Mouse (Mus musculus): Measurements from ENCODE around the gene Hoxc4. TPM values are rescaled to one million over a fixed set of nuclear protein-coding genes. Genes with fewer than 3 reads are reported as not detected.

Gene Hoxc4
- polyA plus RNA-seq, 1 experiment from 2014 or later: not detected

DNA sequence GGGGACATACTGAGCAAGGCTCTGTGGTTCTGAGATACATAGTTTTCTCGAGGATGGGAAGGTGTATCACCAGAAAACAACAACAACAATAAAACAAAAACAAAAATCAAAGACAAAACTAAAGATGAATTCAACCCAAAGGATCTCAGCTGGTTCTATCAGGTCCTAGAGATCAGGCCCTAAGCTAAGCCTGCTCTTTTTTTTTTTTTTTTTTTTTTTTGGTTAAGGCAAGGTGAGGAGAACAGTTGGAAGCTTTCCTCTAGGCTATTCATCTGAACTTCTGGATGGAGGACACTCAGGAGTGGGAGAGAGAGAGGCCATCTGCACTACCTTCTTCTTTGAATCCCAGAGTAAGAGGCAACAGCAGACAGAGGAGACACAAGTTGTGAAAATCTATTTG, 18.8 kb downstream of the Hoxc4 start:
- ATAC-seq (ENCODE audit: low FRiP score): no peak
- Histone ChIP-seq H3K9ac (no peak overlapping the region), H3K4me1 (0 out of 2 replicates have a peak, but pooled peaks cover 4% of the 10 kb centered on the region), H3K4me3 (replicated peaks) (no peak overlapping the region), H3K4me2 (no peak overlapping the region), H3K36me3 (replicated peaks) (no peaks in the 10 kb centered on the region), H3K9me3 (no peaks in the 10 kb centered on the region), H3K27me3 (peaks cover 100% of the 10 kb centered on the region), H3K27ac (no peak overlapping the region)
- WGBS: 12% methylated on average over 1 of the region's 1 CpGs

DNA sequence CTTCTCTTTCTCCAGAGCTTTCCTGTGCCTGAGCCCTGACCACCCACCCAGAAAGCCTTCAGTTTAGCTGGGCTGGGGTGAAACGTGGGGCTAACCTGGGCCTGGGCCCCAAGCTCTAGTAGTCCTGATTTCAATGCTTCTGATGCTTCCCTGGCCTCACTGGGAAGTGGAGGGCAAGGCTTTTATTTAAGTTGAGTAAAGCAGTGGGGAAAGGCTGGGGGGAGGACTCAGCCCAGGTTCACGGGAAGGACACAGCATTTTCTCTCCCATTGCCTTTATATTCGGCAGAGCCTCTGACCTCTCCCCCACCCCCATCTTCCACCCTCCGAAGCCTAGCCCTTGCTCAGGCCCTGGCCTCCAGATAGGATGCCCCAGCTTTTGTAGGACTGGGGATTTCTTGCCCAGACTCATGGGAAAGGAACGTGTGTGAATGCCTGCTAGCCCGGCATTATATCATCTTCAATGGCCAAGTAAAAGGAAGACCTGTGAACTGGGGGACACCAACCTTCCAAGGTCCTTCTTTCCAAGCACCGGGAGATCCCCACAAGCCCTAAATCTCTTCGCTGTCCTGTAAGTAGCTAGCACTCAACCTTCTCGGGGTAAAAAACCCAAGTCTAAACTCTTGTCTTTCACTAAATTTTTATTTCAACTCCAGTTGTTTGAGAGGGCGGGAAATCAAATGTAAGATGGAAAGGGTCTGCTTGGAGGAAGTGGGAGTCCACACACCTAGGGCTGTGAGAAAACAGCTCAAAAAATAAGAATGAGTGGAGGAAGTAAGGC, 20.2 kb downstream of the Hoxc4 start:
- Histone ChIP-seq H3K36me3 (replicated peaks) (no peaks in the 10 kb centered on the region), H3K27ac (no peak overlapping the region), H3K4me2 (no peak overlapping the region), H3K9ac (no peak overlapping the region), H3K9me3 (no peaks in the 10 kb centered on the region), H3K4me3 (replicated peaks) (no peak overlapping the region), H3K4me1 (0 out of 2 replicates have a peak, but pooled peaks cover 4% of the 10 kb centered on the region), H3K27me3 (peaks cover 100% of the 10 kb centered on the region)
- no peak for ATAC-seq (ENCODE audit: low FRiP score)
- 4% methylated on average over 10 of the region's 10 CpGs for WGBS

DNA sequence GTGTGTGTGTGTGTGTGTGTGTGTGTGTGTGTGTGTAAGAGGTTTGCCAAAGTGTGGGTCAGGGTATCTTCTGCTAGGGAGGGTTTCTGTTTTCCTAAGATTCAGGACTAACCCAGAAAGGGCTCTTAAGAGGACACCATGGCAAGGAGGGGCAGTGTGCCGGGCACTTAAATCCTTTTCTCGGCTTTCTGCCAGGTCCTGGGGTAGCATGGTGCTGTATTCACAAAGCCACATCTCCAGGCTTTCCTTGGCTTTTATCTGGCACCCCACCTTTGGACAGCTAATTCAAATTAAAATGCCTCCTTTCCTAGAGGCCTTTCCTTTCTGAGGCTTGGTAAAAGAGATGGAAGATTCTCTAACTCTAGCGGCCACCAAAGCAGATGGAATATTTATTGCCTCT, 20.9 kb downstream of the Hoxc4 start:
- Histone ChIP-seq H3K4me3 (replicated peaks) (no peak overlapping the region), H3K4me2 (no peak overlapping the region), H3K27me3 (peaks cover 100% of the 10 kb centered on the region), H3K9ac (no peak overlapping the region), H3K9me3 (no peaks in the 10 kb centered on the region), H3K27ac (no peak overlapping the region), H3K4me1 (no peaks in the 10 kb centered on the region), H3K36me3 (replicated peaks) (no peaks in the 10 kb centered on the region)
- 2% methylated on average over 3 of the region's 3 CpGs for WGBS
- no peak for ATAC-seq (ENCODE audit: low FRiP score)

DNA sequence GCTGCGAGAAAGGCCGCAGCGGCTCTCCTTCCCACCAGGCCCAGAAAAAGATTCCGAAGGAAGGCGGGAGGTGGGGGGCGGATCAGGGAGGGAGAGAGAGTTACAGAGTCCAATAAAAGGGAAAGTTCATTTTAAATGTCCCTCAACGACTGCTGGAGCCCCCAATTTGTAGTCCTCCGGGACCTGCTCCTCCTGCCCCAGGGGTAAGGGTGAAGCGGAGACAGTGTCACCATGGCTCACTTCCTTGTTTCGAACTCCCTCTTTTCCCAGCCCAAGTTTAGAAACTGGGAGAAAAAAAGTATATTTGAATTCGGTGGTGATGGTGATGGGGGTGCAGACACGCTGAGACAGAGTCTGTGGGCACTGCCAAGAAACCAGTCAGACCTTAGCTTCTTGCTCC, 21.9 kb downstream of the Hoxc4 start:
- Histone ChIP-seq H3K9ac (no peak overlapping the region), H3K9me3 (no peaks in the 10 kb centered on the region), H3K4me3 (replicated peaks) (no peak overlapping the region), H3K4me1 (no peaks in the 10 kb centered on the region), H3K27ac (no peak overlapping the region), H3K4me2 (no peak overlapping the region), H3K36me3 (replicated peaks) (no peaks in the 10 kb centered on the region), H3K27me3 (peaks cover 98% of the 10 kb centered on the region)
- WGBS: 2% methylated on average over 12 of the region's 12 CpGs
- no peak for ATAC-seq (ENCODE audit: low FRiP score)

DNA sequence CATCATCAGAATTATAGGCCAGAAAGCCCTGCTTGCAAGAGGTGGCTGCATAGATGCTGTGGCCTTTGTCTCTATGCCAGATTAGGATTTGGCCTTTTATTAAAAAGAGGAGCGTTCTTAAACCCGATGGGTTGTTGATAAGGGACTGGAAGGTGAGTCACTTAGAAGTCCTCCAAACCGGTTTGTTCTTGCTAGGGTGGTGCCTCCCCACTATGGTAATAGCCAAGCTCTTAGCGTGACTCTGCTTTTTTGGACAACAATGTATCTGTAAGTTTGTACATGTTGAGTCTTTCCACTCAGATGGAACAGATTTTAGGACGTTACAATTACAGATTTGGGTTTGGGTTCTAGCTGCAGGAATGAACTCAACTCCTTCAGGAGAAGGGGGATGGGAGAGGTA, 22.9 kb downstream of the Hoxc4 start:
- WGBS: 4% methylated on average over 5 of the region's 5 CpGs
- H3K9ac ChIP-seq: no peak overlapping the region
- H3K4me1 ChIP-seq: no peaks in the 10 kb centered on the region
- H3K27me3 ChIP-seq: peaks cover 98% of the 10 kb centered on the region
- H3K4me3 ChIP-seq (replicated peaks): no peak overlapping the region
- H3K36me3 ChIP-seq (replicated peaks): no peaks in the 10 kb centered on the region
- no peak overlapping the region for H3K4me2 ChIP-seq
- no peak overlapping the region for H3K27ac ChIP-seq
- ATAC-seq (ENCODE audit: low FRiP score): no peak
- no peaks in the 10 kb centered on the region for H3K9me3 ChIP-seq

DNA sequence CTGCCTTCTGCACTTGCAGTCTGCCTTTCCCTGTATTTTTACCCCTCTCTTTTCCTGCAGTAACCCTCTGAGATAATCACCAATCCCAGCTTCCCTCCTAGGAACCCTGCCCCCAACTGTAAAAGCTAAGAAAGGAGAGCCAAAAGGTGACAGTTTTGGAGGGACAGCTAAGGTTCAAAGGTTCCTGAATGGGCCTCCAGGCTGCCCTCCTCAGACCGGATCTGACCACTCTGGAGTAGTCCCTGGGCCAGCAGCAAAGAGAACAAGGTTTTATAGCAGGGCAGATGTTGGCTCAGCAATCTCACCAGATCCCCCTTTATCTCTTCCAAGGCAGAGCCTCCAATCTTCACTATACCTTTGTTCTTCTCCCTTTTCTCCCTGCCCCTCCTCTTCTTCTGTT, 23.5 kb downstream of the Hoxc4 start:
- Histone ChIP-seq H3K4me3 (replicated peaks) (no peak overlapping the region), H3K27me3 (peaks cover 96% of the 10 kb centered on the region), H3K27ac (no peak overlapping the region), H3K4me1 (no peaks in the 10 kb centered on the region), H3K36me3 (replicated peaks) (no peaks in the 10 kb centered on the region), H3K4me2 (no peak overlapping the region), H3K9ac (no peak overlapping the region), H3K9me3 (no peaks in the 10 kb centered on the region)
- WGBS: 0% methylated on average over 1 of the region's 1 CpGs
- no peak for ATAC-seq (ENCODE audit: low FRiP score)

DNA sequence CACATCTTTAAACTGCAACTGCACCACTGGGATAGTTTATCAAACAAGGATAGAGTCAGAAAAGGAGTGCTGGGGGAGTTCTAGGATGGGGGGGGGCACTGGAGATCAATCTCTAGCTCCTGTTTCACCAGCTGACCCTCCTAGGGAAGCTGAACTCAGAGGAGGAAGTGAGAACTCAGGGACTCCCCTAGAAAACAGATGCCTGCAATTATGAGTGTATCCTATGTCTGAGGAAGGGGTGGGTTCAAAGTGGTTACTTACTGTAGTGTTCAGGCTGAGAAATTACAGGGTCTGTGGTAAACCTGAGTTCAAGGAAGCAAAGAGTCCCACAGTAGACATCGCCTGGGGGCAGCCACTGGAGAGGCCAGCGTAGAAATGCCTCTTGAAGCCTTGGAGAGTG, 32.9 kb downstream of the Hoxc4 start:
- no peak for ATAC-seq (ENCODE audit: low FRiP score)

DNA sequence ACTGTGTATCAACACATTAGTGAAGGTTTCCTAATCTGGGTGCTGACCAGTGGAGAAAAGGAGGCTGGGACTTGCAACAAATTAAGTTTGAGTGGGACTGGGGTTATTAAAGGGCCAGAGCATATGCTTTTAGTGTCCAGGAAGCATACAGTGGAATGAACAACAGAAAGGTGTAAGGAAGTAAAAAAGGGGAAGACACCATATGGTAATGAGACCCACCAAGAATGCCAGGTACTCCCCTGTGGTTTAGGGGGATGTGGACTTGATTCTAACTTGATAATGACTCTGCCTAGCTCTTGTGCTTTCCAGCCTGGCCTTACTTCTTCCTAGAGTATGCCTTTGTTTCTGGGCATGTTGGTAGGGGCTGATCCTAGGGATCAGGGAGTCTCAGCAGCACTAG, 34.5 kb downstream of the Hoxc4 start:
- Histone ChIP-seq H3K27me3 (peaks cover 90% of the 10 kb centered on the region), H3K4me3 (replicated peaks) (no peak overlapping the region), H3K4me1 (no peaks in the 10 kb centered on the region), H3K9ac (no peak overlapping the region), H3K9me3 (no peaks in the 10 kb centered on the region), H3K4me2 (no peak overlapping the region), H3K36me3 (replicated peaks) (no peaks in the 10 kb centered on the region), H3K27ac (no peak overlapping the region)
- ATAC-seq (ENCODE audit: low FRiP score): no peak

More for the DNA sequence above, 32.9 kb downstream of the Hoxc4 start:
- H3K36me3 ChIP-seq (replicated peaks): no peaks in the 10 kb centered on the region
- no peak overlapping the region for H3K4me2 ChIP-seq
- no peak overlapping the region for H3K9ac ChIP-seq
- H3K4me1 ChIP-seq: no peaks in the 10 kb centered on the region
- H3K27ac ChIP-seq: no peak overlapping the region
- H3K27me3 ChIP-seq: peaks cover 91% of the 10 kb centered on the region
- H3K4me3 ChIP-seq (replicated peaks): no peak overlapping the region
- 74% methylated on average over 2 of the region's 2 CpGs for WGBS
- H3K9me3 ChIP-seq: no peaks in the 10 kb centered on the region

DNA sequence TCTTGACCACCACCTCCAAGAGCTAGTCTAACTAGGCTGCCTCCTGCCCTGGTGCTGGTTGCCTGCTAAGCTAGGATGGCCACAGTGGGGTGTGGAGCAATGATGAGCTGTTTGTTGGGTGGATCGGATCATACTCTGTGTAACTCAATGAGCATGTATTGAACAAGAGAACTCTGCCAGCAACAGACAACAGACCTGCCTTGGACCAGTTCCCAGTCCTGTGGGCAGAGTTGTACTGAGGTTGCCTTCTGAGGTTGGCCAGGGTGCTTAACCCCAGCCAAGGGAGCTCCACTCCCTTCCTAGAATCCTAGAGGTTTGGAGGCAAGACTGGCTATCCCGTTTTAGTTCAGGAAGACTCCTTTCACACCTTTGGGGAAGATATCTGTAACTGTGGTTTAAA, 37.7 kb downstream of the Hoxc4 start:
- no peak overlapping the region for H3K4me3 ChIP-seq (replicated peaks)
- H3K9ac ChIP-seq: no peak overlapping the region
- H3K9me3 ChIP-seq: no peaks in the 10 kb centered on the region
- 39% methylated on average over 2 of the region's 2 CpGs for WGBS
- no peak overlapping the region for H3K27ac ChIP-seq
- no peak overlapping the region for H3K4me2 ChIP-seq
- no peak for ATAC-seq (ENCODE audit: low FRiP score)
- H3K4me1 ChIP-seq: no peaks in the 10 kb centered on the region
- H3K27me3 ChIP-seq: peaks cover 90% of the 10 kb centered on the region
- no peaks in the 10 kb centered on the region for H3K36me3 ChIP-seq (replicated peaks)

DNA sequence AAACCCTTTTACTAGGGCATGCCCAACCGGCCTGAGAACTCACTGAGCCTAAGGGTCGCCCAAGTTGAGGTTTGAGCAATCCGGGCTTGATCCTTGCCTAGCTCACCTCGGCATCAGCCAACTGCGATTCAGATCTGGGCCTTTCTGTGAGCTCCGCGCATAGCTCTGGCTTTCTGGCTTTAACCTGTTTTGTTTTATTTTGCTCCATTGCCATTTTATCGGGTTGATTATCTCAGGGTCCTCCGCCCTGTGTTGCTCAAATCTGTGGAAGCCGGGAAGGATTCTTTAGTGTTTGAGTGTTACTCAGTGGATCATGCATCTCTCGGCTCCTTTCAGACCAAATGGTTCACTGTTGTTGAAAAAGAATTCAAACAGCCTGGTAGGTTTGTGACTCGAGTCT, 40.0 kb downstream of the Hoxc4 start:
- under 1% methylated on average over 12 of the region's 12 CpGs for WGBS
- ATAC-seq (ENCODE audit: low FRiP score): no peak
- H3K4me2 ChIP-seq: no peak overlapping the region
- H3K27ac ChIP-seq: no peak overlapping the region
- H3K4me1 ChIP-seq: no peaks in the 10 kb centered on the region
- no peaks in the 10 kb centered on the region for H3K36me3 ChIP-seq (replicated peaks)
- H3K4me3 ChIP-seq (replicated peaks): no peak overlapping the region
- no peak overlapping the region for H3K9ac ChIP-seq
- no peaks in the 10 kb centered on the region for H3K9me3 ChIP-seq
- peaks cover 97% of the 10 kb centered on the region for H3K27me3 ChIP-seq

DNA sequence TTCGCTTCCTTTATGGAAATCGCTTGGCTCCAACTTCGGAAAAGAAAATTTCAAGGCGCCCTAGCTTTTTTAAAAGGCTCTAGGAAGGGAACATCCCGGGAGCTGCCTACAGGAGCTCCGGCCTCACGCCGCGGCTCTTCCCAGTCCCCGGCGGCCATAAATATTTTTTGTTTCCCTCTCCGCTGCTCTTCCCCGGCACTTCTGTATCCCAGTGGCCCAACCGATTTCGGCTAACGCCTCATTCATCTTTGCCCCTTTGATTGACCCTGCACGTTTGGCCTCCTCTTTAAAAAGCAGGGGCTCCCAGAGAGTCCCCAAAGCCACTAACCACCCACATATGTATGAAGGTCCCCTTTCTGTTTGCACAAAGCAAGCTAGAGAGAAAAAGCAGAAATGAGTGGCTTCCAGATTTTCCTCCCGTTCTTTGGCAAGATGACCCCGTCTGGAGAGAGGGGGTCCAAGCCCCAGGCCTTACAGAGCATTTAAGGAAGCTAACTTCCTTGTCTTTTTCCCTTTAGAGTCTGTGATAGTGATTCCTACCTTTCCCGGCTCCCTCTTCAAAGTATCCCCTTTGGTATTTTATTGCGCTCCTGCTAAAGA, 40.8 kb downstream of the Hoxc4 start:
- Histone ChIP-seq H3K27me3 (peaks cover 97% of the 10 kb centered on the region), H3K9me3 (no peaks in the 10 kb centered on the region), H3K36me3 (replicated peaks) (no peaks in the 10 kb centered on the region), H3K9ac (no peak overlapping the region), H3K27ac (no peak overlapping the region), H3K4me3 (replicated peaks) (no peak overlapping the region), H3K4me2 (no peak overlapping the region), H3K4me1 (no peaks in the 10 kb centered on the region)
- under 1% methylated on average over 21 of the region's 21 CpGs for WGBS
- no peak for ATAC-seq (ENCODE audit: low FRiP score)

DNA sequence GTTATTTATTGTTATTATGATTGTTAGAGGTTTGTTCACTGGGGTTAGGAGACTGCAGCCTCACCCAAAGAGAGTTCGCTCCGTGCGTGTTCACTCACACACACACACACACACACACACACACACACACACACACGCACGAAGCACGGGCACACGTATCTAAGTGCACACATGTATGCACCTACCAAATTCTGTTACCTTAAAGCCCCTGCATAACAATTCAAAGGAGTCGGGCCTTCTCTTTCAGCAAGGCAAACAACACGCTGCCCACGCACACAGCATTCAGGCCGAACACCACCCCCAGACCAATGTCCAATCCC, 41.2 kb downstream of the Hoxc4 start:
- WGBS: 9% methylated on average over 11 of the region's 11 CpGs
- H3K27me3 ChIP-seq: peaks cover 97% of the 10 kb centered on the region
- no peaks in the 10 kb centered on the region for H3K9me3 ChIP-seq
- no peaks in the 10 kb centered on the region for H3K36me3 ChIP-seq (replicated peaks)
- no peak overlapping the region for H3K9ac ChIP-seq
- H3K4me1 ChIP-seq: no peaks in the 10 kb centered on the region
- no peak overlapping the region for H3K4me2 ChIP-seq
- ATAC-seq (ENCODE audit: low FRiP score): no peak
- H3K27ac ChIP-seq: no peak overlapping the region
- H3K4me3 ChIP-seq (replicated peaks): no peak overlapping the region

All from forebrain, embryonic 12.5 days (tissue).